Mouse (Mus musculus) G1E (cell line): ENCODE data around the gene Aim2.

ENCODE experiments used
- CTCF ChIP-seq: IDR thresholded peaks from 2 replicates; pipeline ENCODE4 v1.5.1; 2012; ENCODE audit warnings: low read depth, low read length, inconsistent platforms, mixed read lengths
- GATA1 ChIP-seq: IDR thresholded peaks from 2 replicates; pipeline ENCODE4 v1.6.1; 2012; ENCODE audit warnings: borderline replicate concordance, low read length, inconsistent platforms, mixed read lengths
- GATA2 ChIP-seq: IDR thresholded peaks from 2 replicates; pipeline ENCODE4 v1.6.1; 2012; ENCODE audit warnings: low read depth, low read length, inconsistent platforms, borderline replicate concordance

GRCm38 (mm10) chr1:173328446-173328845 is 22.2 kb upstream of the Aim2 start:
- TF ChIP-seq CTCF = no peak
- TF ChIP-seq GATA2 = no peak
- TF ChIP-seq GATA1 = no peak
